Mouse (Mus musculus): Measurements from ENCODE around the gene Cpm. TPM values are rescaled to one million over a fixed set of nuclear protein-coding genes. Genes with fewer than 3 reads are reported as not detected.

The Cpm gene
- total and polyA plus RNA-seq, 2 experiments, result 0.80 to 1.4 TPM

GRCm38 (mm10) chr10:117691389-117691968 lies 62.2 kb downstream of the Cpm start:
- WGBS, result 90% methylated on average over 10 of the region's 10 CpGs

GRCm38 (mm10) chr10:117692173-117692572 lies 62.9 kb downstream of the Cpm start:
- H3K79me2 ChIP-seq (ENCODE audit: control insufficient read depth, insufficient read depth, low read length), result 0 out of 2 replicates have a peak, but pooled peaks cover 3% of the 10 kb centered on the region
- no peak for DNase-seq (ENCODE audit: extremely low read depth, low read depth, low spot score)
- no peak overlapping the region for H3K27ac ChIP-seq (replicated peaks; ENCODE audit: insufficient read depth, low read depth, low read length)
- TF ChIP-seq POLR2A (IDR thresholded peaks at IDR 0.05; ENCODE audit: extremely low read depth, insufficient read depth, low read length) (no peak), CTCF (IDR thresholded peaks at IDR 0.05; ENCODE audit: low read depth, low read length) (no peak)
- no peak overlapping the region for H3K4me3 ChIP-seq (ENCODE audit: insufficient read depth, low read depth, low read length)
- H3K9ac ChIP-seq (ENCODE audit: low read depth, low read length), result no peak overlapping the region
- no peaks in the 10 kb centered on the region for H3K27me3 ChIP-seq (ENCODE audit: control insufficient read depth, insufficient read depth, low read length)
- H3K4me1 ChIP-seq (ENCODE audit: control insufficient read depth, insufficient read depth, low read length), result no peaks in the 10 kb centered on the region
- peaks cover 68% of the 10 kb centered on the region for H3K36me3 ChIP-seq (ENCODE audit: control insufficient read depth, insufficient read depth, low read length)

More at GRCm38 (mm10) chr10:117691389-117691968, 62.2 kb downstream of the Cpm start:
- no peaks in the 10 kb centered on the region for H3K4me1 ChIP-seq (ENCODE audit: control insufficient read depth, insufficient read depth, low read length)
- H3K27ac ChIP-seq (replicated peaks; ENCODE audit: insufficient read depth, low read depth, low read length), result no peak overlapping the region
- H3K4me3 ChIP-seq (ENCODE audit: insufficient read depth, low read depth, low read length), result no peak overlapping the region
- TF ChIP-seq CTCF (IDR thresholded peaks at IDR 0.05; ENCODE audit: low read depth, low read length) (no peak), POLR2A (IDR thresholded peaks at IDR 0.05; ENCODE audit: extremely low read depth, insufficient read depth, low read length) (no peak)
- DNase-seq (ENCODE audit: extremely low read depth, low read depth, low spot score), result no peak
- H3K27me3 ChIP-seq (ENCODE audit: control insufficient read depth, insufficient read depth, low read length), result no peaks in the 10 kb centered on the region
- 0 out of 2 replicates have a peak, but pooled peaks cover 3% of the 10 kb centered on the region for H3K79me2 ChIP-seq (ENCODE audit: control insufficient read depth, insufficient read depth, low read length)
- peaks cover 61% of the 10 kb centered on the region for H3K36me3 ChIP-seq (ENCODE audit: control insufficient read depth, insufficient read depth, low read length)
- no peak overlapping the region for H3K9ac ChIP-seq (ENCODE audit: low read depth, low read length)

- no peak overlapping the region for H3K9ac ChIP-seq (ENCODE audit: low read depth, low read length)
- H3K27ac ChIP-seq (replicated peaks; ENCODE audit: insufficient read depth, low read depth, low read length), result no peak overlapping the region
- no peak for DNase-seq (ENCODE audit: extremely low read depth, low read depth, low spot score)
- 0 out of 2 replicates have a peak, but pooled peaks cover 3% of the 10 kb centered on the region for H3K79me2 ChIP-seq (ENCODE audit: control insufficient read depth, insufficient read depth, low read length)
- WGBS, result 89% methylated on average over 5 of the region's 5 CpGs
- no peaks in the 10 kb centered on the region for H3K27me3 ChIP-seq (ENCODE audit: control insufficient read depth, insufficient read depth, low read length)
- no peak for TF ChIP-seq CTCF (IDR thresholded peaks at IDR 0.05; ENCODE audit: low read depth, low read length)
- no peak for TF ChIP-seq POLR2A (IDR thresholded peaks at IDR 0.05; ENCODE audit: extremely low read depth, insufficient read depth, low read length)
- peaks cover 74% of the 10 kb centered on the region for H3K36me3 ChIP-seq (ENCODE audit: control insufficient read depth, insufficient read depth, low read length)
- no peak overlapping the region for H3K4me3 ChIP-seq (ENCODE audit: insufficient read depth, low read depth, low read length)
- H3K4me1 ChIP-seq (ENCODE audit: control insufficient read depth, insufficient read depth, low read length), result no peaks in the 10 kb centered on the region
Measured at GRCm38 (mm10) chr10:117692953-117693352, 63.7 kb downstream of the Cpm start.

- peaks cover 82% of the 10 kb centered on the region for H3K36me3 ChIP-seq (ENCODE audit: control insufficient read depth, insufficient read depth, low read length)
- no peaks in the 10 kb centered on the region for H3K27me3 ChIP-seq (ENCODE audit: control insufficient read depth, insufficient read depth, low read length)
- H3K9ac ChIP-seq (ENCODE audit: low read depth, low read length), result no peak overlapping the region
- no peak for DNase-seq (ENCODE audit: extremely low read depth, low read depth, low spot score)
- 97% methylated on average over 6 of the region's 6 CpGs for WGBS
- H3K27ac ChIP-seq (replicated peaks; ENCODE audit: insufficient read depth, low read depth, low read length), result no peak overlapping the region
- H3K4me1 ChIP-seq (ENCODE audit: control insufficient read depth, insufficient read depth, low read length), result no peaks in the 10 kb centered on the region
- 0 out of 2 replicates have a peak, but pooled peaks cover 3% of the 10 kb centered on the region for H3K79me2 ChIP-seq (ENCODE audit: control insufficient read depth, insufficient read depth, low read length)
- TF ChIP-seq CTCF (IDR thresholded peaks at IDR 0.05; ENCODE audit: low read depth, low read length) (no peak), POLR2A (IDR thresholded peaks at IDR 0.05; ENCODE audit: extremely low read depth, insufficient read depth, low read length) (no peak)
- H3K4me3 ChIP-seq (ENCODE audit: insufficient read depth, low read depth, low read length), result no peak overlapping the region
Measured at GRCm38 (mm10) chr10:117694255-117694953, 65.1 kb downstream of the Cpm start.

GRCm38 (mm10) chr10:117695027-117695426 lies 65.7 kb downstream of the Cpm start:
- H3K27ac ChIP-seq (replicated peaks; ENCODE audit: insufficient read depth, low read depth, low read length), result no peak overlapping the region
- H3K4me3 ChIP-seq (ENCODE audit: insufficient read depth, low read depth, low read length), result no peak overlapping the region
- 0 out of 2 replicates have a peak, but pooled peaks cover 3% of the 10 kb centered on the region for H3K79me2 ChIP-seq (ENCODE audit: control insufficient read depth, insufficient read depth, low read length)
- DNase-seq (ENCODE audit: extremely low read depth, low read depth, low spot score), result no peak
- no peaks in the 10 kb centered on the region for H3K4me1 ChIP-seq (ENCODE audit: control insufficient read depth, insufficient read depth, low read length)
- TF ChIP-seq POLR2A (IDR thresholded peaks at IDR 0.05; ENCODE audit: extremely low read depth, insufficient read depth, low read length) (no peak), CTCF (IDR thresholded peaks at IDR 0.05; ENCODE audit: low read depth, low read length) (no peak)
- no peak overlapping the region for H3K9ac ChIP-seq (ENCODE audit: low read depth, low read length)
- peaks cover 84% of the 10 kb centered on the region for H3K36me3 ChIP-seq (ENCODE audit: control insufficient read depth, insufficient read depth, low read length)
- no peaks in the 10 kb centered on the region for H3K27me3 ChIP-seq (ENCODE audit: control insufficient read depth, insufficient read depth, low read length)
- WGBS, result 93% methylated on average over 4 of the region's 4 CpGs

- 97% methylated on average over 4 of the region's 4 CpGs for WGBS
- Histone ChIP-seq H3K4me3 (ENCODE audit: insufficient read depth, low read depth, low read length) (no peak overlapping the region), H3K36me3 (ENCODE audit: control insufficient read depth, insufficient read depth, low read length) (peaks cover 84% of the 10 kb centered on the region), H3K27me3 (ENCODE audit: control insufficient read depth, insufficient read depth, low read length) (no peaks in the 10 kb centered on the region), H3K9ac (ENCODE audit: low read depth, low read length) (no peak overlapping the region), H3K27ac (replicated peaks; ENCODE audit: insufficient read depth, low read depth, low read length) (no peak overlapping the region), H3K4me1 (ENCODE audit: control insufficient read depth, insufficient read depth, low read length) (no peaks in the 10 kb centered on the region), H3K79me2 (ENCODE audit: control insufficient read depth, insufficient read depth, low read length) (peaks cover 3% of the 10 kb centered on the region; the same call in 1 of the 2 replicates)
- TF ChIP-seq CTCF (IDR thresholded peaks at IDR 0.05; ENCODE audit: low read depth, low read length), result no peak
- no peak for TF ChIP-seq POLR2A (IDR thresholded peaks at IDR 0.05; ENCODE audit: extremely low read depth, insufficient read depth, low read length)
- no peak for DNase-seq (ENCODE audit: extremely low read depth, low read depth, low spot score)
Measured at GRCm38 (mm10) chr10:117695605-117696004, 66.3 kb downstream of the Cpm start.

Measured in liver, adult 2 months (tissue).